Mouse (Mus musculus) bone marrow, adult 2 months (tissue): Measurements from ENCODE around the gene Jpt2.

Experiments
- CTCF ChIP-seq: fragments of 200-500 bp; IDR thresholded peaks from 2 replicates; pipeline ENCODE4 v1.5.1; 2011; ENCODE audit warnings: low read length, control low read depth; ENCODE audit not compliant: control insufficient read depth, insufficient read depth
- POLR2A ChIP-seq: fragments of 200-500 bp; IDR thresholded peaks from 2 replicates; pipeline ENCODE4 v1.6.1; 2011; ENCODE audit warnings: low read depth, mild to moderate bottlenecking, control low read depth, low read length, borderline replicate concordance; ENCODE audit not compliant: control insufficient read depth

- TF ChIP-seq POLR2A: no peak
- no peak for TF ChIP-seq CTCF
Measured at GRCm38 (mm10) chr17:24900014-24900413, 60.5 kb downstream of the Jpt2 start.
